Mouse (Mus musculus) right cerebral cortex, postnatal 10 days (tissue): Measurements from ENCODE around the gene Flvcr2.

ENCODE experiments used
- DNase-seq, 2 experiments: peaks; one replicate each; pipeline ENCODE4 v3.0.0; 2021; ENCODE audit warnings: low spot score in 2 of 2

Flvcr2 gene

GRCm38 (mm10) chr12:85729945-85730290 lies 16.4 kb upstream of the Flvcr2 start:
- no peak for DNase-seq

GRCm38 (mm10) chr12:85736203-85736602 lies 10.1 kb upstream of the Flvcr2 start:
- DNase-seq: no peak

- no peak for DNase-seq
Measured at GRCm38 (mm10) chr12:85736960-85737359, 9.4 kb upstream of the Flvcr2 start.

GRCm38 (mm10) chr12:85746696-85747219 lies 419 bp downstream of the Flvcr2 start:
- no peak for DNase-seq

- DNase-seq: no peak
Measured at GRCm38 (mm10) chr12:85747343-85747742, 1.0 kb downstream of the Flvcr2 start.

- no peak for DNase-seq
Measured at GRCm38 (mm10) chr12:85749861-85750260, 3.5 kb downstream of the Flvcr2 start.

GRCm38 (mm10) chr12:85752116-85752515 lies 5.8 kb downstream of the Flvcr2 start:
- no peak for DNase-seq

- DNase-seq: no peak
Measured at GRCm38 (mm10) chr12:85753223-85753622, 6.9 kb downstream of the Flvcr2 start.

- no peak for DNase-seq
Measured at GRCm38 (mm10) chr12:85754611-85755265, 8.4 kb downstream of the Flvcr2 start.

- DNase-seq: no peak
Measured at GRCm38 (mm10) chr12:85756455-85756854, 10.1 kb downstream of the Flvcr2 start.

- no peak for DNase-seq
Measured at GRCm38 (mm10) chr12:85757074-85757473, 10.7 kb downstream of the Flvcr2 start.

- no peak for DNase-seq
Measured at GRCm38 (mm10) chr12:85758741-85759140, 12.4 kb downstream of the Flvcr2 start.

GRCm38 (mm10) chr12:85761471-85761870 lies 15.1 kb downstream of the Flvcr2 start:
- DNase-seq: no peak

- no peak for DNase-seq
Measured at GRCm38 (mm10) chr12:85764686-85765085, 18.3 kb downstream of the Flvcr2 start.

- DNase-seq: peak in 1 of 2 experiments; percentile 25
Measured at GRCm38 (mm10) chr12:85766287-85766686, 19.9 kb downstream of the Flvcr2 start.

- peak; percentile 29 to 35 for DNase-seq
Measured at GRCm38 (mm10) chr12:85767750-85768149, 21.4 kb downstream of the Flvcr2 start.

GRCm38 (mm10) chr12:85771356-85771755 lies 25.0 kb downstream of the Flvcr2 start:
- DNase-seq: no peak

- DNase-seq: no peak
Measured at GRCm38 (mm10) chr12:85778962-85779361, 32.6 kb downstream of the Flvcr2 start.

GRCm38 (mm10) chr12:85779707-85780106 lies 33.4 kb downstream of the Flvcr2 start:
- no peak for DNase-seq

- DNase-seq: no peak
Measured at GRCm38 (mm10) chr12:85781606-85782005, 35.3 kb downstream of the Flvcr2 start.

- DNase-seq: no peak
Measured at GRCm38 (mm10) chr12:85784916-85785815, 38.8 kb downstream of the Flvcr2 start.

GRCm38 (mm10) chr12:85792158-85792557 lies 45.8 kb downstream of the Flvcr2 start:
- DNase-seq: no peak

- peak; percentile 43 to 64 for DNase-seq
Measured at GRCm38 (mm10) chr12:85792821-85793346, 46.5 kb downstream of the Flvcr2 start.
